Mouse (Mus musculus): ENCODE measurements around the gene Nkpd1.
"Not testable (repeated sequence)": the region's sequence is repeated elsewhere in the genome, so short reads cannot be mapped to it uniquely, and the experiment has no call there.

The Nkpd1 gene

DNA sequence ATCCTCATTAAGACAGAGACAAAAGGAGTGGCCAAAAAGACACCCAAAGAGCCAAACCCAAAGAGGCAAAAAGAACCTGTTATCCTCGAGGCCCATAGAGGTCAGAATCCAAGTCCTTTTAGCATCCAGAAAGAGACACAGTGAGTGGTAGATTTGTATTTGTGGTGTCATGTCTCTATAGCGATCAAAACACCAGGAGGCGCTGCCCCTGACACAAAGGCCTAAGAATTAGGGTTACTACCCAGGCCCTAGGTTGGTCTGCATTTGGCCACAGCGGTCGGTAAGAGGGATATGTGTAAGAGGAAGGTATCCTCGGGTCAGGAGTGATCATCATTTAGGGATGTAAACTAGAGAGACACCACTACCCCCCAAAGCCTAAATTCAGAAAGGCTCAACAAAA, 11.3 kb upstream of the Nkpd1 start:
- DNase-seq (ENCODE audit: low read depth, low spot score) = no peak

GRCm38 (mm10) chr7:19506969-19507611, 10.5 kb upstream of the Nkpd1 start:
- DNase-seq (ENCODE audit: low read depth, low spot score) = no peak

DNA sequence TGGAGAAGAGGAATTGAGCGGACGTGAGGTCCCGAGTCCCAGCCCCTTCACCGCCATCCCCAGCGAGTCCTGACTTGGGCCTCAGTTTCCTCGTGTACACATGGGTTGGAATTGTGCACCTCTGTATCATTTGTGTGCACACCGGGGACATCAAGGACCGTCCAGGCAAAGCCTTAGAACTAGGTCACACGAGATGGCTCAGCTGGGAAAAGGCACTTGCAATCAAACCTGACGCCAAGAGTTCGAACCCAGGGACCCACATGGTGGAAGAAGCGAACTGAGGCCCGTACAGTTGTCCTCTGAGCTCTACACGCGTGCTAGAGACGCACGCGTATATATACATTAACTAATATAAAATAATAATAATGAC, 10.0 kb upstream of the Nkpd1 start:
- DNase-seq (ENCODE audit: low read depth, low spot score) = no peak

GRCm38 (mm10) chr7:19508150-19508923, 9.3 kb upstream of the Nkpd1 start, which contains the start of the genes Bloc1s3 and Trappc6a:
Bloc1s3 (minus strand) TSS chr7:19508367.
Trappc6a (plus strand) TSS chr7:19508395.
- peak; percentile 80 for DNase-seq (ENCODE audit: low read depth, low spot score)

- no peak for DNase-seq (ENCODE audit: low read depth, low spot score)
These were observed 8.6 kb upstream of the Nkpd1 start for GRCm38 (mm10) chr7:19508924-19509568.

DNA sequence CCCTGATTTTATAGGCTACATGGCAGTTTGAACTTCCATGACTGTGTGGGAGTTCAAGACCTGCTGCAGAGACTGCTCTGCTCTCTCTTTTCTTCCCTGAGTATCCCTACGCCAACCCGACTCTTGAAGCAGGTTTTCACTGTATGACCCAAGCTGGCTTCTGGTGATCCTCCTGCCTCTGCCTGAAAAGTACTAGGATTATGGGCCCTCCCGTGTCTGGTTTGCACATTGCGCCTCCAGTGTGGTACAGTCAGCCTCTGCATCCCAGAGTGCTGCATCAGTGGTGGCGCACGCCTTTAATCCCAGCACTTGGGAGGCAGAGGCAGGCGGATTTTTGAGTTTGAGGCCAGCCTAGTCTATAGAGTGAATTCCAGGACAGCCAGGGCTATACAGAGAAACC, 7.9 kb upstream of the Nkpd1 start:
- no peak for DNase-seq (ENCODE audit: low read depth, low spot score)

GRCm38 (mm10) chr7:19511934-19512333, 5.7 kb upstream of the Nkpd1 start:
- not testable (repeated sequence) for DNase-seq (ENCODE audit: low read depth, low spot score)

GRCm38 (mm10) chr7:19512353-19512752, 5.3 kb upstream of the Nkpd1 start:
- no peak for DNase-seq (ENCODE audit: low read depth, low spot score)

DNA sequence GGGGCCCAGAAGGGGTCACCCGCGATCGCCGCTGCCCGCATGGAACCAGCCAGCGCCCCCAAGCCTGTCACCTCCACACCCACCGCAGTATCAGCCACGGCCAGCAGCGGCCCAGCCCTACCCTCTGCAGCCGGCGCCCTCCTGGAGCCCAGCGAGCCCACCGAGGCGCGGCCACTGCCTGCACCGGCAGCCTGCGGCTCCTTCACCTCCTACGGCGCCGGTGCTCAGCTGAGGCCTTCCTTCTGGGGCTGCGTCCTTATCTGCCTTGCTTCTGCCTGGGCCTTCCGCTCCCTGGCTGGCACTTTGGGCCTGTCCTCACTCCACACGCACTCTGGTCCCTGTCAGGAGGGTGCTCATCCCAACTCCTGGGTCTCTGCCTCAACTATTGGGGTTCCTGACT, 2.4 kb downstream of the Nkpd1 start:
- DNase-seq (ENCODE audit: low read depth, low spot score) = no peak

DNA sequence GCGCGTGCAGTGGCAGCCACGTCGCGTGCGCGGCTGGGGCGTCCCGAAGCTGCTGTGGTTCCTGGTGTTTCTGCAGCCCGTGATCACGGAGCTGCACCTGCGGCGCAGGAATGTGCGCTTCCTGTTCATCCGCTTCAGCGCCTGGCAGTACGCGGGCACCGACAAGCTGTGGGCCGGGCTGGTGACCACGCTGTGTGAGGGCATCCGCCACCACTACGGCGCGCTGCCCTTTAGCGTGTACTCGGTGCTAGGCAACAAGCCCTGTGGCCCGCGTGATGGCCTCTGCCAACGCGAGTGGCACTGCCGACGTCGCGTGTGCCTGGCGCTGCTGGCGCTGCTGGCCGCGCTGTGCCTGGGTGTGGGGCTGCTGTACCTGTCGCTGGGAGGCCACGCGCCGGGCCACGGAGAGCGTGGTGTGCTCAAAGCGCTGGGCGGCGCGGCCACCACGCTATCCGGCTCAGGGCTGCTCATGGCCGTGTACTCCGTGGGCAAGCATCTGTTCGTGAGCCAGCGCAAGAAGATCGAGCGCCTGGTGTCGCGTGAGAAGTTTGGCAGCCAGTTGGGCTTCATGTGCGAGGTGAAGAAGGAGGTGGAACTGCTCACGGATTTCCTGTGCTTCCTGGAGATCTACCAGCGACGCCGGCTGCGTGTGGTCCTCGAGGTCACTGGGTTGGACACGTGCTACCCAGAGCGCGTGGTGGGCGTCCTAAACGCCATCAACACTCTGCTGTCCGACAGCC, 5.5 kb downstream of the Nkpd1 start:
- DNase-seq (ENCODE audit: low read depth, low spot score) = no peak

- DNase-seq (ENCODE audit: low read depth, low spot score) = no peak
These were observed 6.2 kb downstream of the Nkpd1 start for GRCm38 (mm10) chr7:19523757-19524419.

DNA sequence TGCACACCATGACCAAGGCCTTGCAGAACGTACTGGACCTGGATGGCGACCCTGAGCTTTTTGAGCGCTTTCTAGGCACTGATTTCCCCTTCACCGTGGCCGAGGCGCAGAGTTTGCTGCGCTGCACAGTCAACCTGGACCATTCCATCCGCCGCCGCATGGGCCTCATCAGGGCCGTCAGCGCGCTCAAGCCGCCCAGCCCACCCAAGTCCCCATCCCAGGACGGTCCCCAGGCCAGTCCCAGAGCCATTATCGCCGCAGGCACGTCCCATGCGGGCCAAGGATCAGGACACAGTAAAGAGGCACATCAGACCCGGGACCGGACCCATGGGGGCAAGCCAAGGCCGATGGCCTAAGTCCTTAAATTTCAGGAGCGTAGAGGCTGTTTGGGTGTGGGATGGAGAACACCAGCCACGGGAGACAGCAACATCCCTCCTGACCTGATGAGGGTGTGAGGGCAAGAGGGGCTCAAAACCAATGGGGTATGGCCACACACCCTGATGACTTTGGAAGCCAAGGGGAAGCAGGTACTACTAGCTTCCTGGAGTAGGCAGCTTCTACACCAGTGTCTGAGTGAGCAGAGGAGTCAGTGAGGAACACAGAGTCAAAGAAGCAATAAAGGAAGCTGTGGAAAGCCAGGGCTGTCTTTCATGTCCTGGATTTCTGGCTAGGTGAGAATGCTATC, 6.9 kb downstream of the Nkpd1 start:
- no peak for DNase-seq (ENCODE audit: low read depth, low spot score)

GRCm38 (mm10) chr7:19525105-19525481, 7.5 kb downstream of the Nkpd1 start:
- no peak for DNase-seq (ENCODE audit: low read depth, low spot score)

GRCm38 (mm10) chr7:19531077-19531476, 13.4 kb downstream of the Nkpd1 start:
- no peak for DNase-seq (ENCODE audit: low read depth, low spot score)

DNA sequence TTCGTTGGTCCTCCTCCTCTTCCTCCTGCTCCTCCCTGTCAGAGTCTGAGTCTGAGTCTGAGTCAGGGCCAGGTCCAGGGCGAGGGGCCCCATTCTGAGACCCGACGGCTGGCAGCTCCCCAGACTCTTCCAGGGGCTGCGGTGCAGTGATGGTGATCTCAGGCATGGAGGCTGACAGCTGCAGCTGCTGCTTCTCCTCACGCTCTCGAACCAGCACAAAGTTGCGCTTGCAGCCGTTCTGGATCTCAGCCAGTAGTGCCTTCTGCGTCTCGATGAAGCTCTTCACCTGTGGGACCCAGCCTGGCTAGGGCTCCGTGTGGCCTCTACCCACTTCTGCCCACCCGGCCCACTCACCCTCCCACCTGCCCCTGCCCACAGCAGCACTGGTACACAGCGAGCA, 14.6 kb downstream of the Nkpd1 start:
- no peak for DNase-seq (ENCODE audit: low read depth, low spot score)

DNA sequence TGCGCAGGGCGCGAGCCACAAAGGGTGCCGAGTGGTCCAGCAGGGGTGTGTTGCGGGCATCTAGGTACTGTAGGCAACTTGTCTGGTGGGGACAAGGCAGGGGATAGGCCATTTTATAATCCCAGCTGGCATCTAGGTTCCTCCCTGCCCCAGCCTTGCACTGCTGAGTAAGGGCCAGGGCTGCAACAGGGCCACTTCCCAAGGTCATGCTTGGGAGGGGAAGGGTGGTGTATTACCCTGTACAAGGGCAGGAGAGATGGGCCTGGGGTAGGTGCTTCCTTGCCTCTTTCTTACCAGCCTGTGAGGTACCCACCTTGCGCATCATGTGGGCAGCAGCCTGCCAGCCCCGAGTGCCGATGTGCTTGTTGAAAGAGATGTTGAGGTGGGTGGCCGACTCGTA, 17.0 kb downstream of the Nkpd1 start:
- no peak for DNase-seq (ENCODE audit: low read depth, low spot score)

GRCm38 (mm10) chr7:19540771-19541566, 23.3 kb downstream of the Nkpd1 start:
- DNase-seq (ENCODE audit: low read depth, low spot score) = no peak

GRCm38 (mm10) chr7:19541681-19542154, 24.1 kb downstream of the Nkpd1 start:
- DNase-seq (ENCODE audit: low read depth, low spot score) = no peak

- DNase-seq (ENCODE audit: low read depth, low spot score) = no peak
These were observed 24.6 kb downstream of the Nkpd1 start for GRCm38 (mm10) chr7:19542155-19542691.

GRCm38 (mm10) chr7:19543584-19543983, 25.9 kb downstream of the Nkpd1 start:
- DNase-seq (ENCODE audit: low read depth, low spot score) = no peak
